Mouse (Mus musculus) stomach, postnatal 0 days (tissue): ENCODE results near the gene Fam207a. TPM values are rescaled to one million over a fixed set of nuclear protein-coding genes. Genes with fewer than 3 reads are reported as not detected.

Source experiments
- ATAC-seq: fragments of 200-750 bp; cut with Nextera tagmentation; 2 replicates; pipeline ENCODE4 v1.8.0; 2017; ENCODE audit not compliant: low FRiP score, low TSS enrichment
- DNase-seq: peaks from one replicate; pipeline ENCODE4 v3.0.0-alpha.2; 2016; ENCODE audit warnings: low spot score
- H3K27ac ChIP-seq: fragments of 300-500 bp; sonication (generic); replicated peaks from 2 replicates; pipeline ENCODE4 v1.5.1; 2014; ENCODE audit warnings: mild to moderate bottlenecking, control low read depth
- H3K27me3 ChIP-seq: fragments of 300-500 bp; sonication (generic); 2 replicates; pipeline ENCODE4 v1.6.1; 2014; ENCODE audit warnings: low read length; ENCODE audit not compliant: control insufficient read depth, insufficient read depth
- H3K36me3 ChIP-seq: fragments of 300-500 bp; sonication (generic); 2 replicates; pipeline ENCODE4 v1.6.1; 2014; ENCODE audit warnings: low read length, mixed read lengths; ENCODE audit not compliant: control insufficient read depth, insufficient read depth
- H3K4me1 ChIP-seq: fragments of 300-500 bp; sonication (generic); replicated peaks from 2 replicates; pipeline ENCODE4 v1.6.1; 2014; ENCODE audit warnings: antibody characterized with exemption; ENCODE audit not compliant: control insufficient read depth, insufficient read depth
- H3K4me2 ChIP-seq: fragments of 300-500 bp; sonication (generic); replicated peaks from 2 replicates; pipeline ENCODE4 v1.6.1; 2014; ENCODE audit warnings: low read depth, mild to moderate bottlenecking, control low read depth, moderate library complexity
- H3K4me3 ChIP-seq: fragments of 300-500 bp; sonication (generic); 2 replicates; pipeline ENCODE4 v1.5.1; 2014; ENCODE audit warnings: low read depth, low read length, control low read depth
- H3K9ac ChIP-seq: fragments of 300-500 bp; sonication (generic); 2 replicates; pipeline ENCODE4 v1.6.1; 2014; ENCODE audit warnings: mild to moderate bottlenecking, low read length, control low read depth, mixed read lengths
- H3K9me3 ChIP-seq: fragments of 300-500 bp; sonication (generic); 2 replicates; pipeline ENCODE4 v1.6.1; 2016; ENCODE audit warnings: low read length; ENCODE audit not compliant: control insufficient read depth
- CTCF ChIP-seq: IDR thresholded peaks from 2 replicates; pipeline ENCODE4 v1.5.1; 2016; ENCODE audit warnings: antibody characterized with exemption, low read depth, mild to moderate bottlenecking, moderate library complexity
- EP300 ChIP-seq: optimal IDR thresholded peaks from 2 replicates; pipeline ENCODE3; 2016; ENCODE audit warnings: antibody characterized with exemption
- WGBS: fragments of 180-500 bp; shearing (Covaris S2); extraction: QIAGEN DNeasy Blood & Tissue Kit; methylation state at CpG from one replicate; pipeline ENCODE4 v1.1.7; 2014; 5-methylcytosine and 5-hydroxymethylcytosine counted together
- polyA plus RNA-seq: library from polyadenylated mRNA; unstranded; fragments of >200 nt; fragmentation: Nextera tagmentation; extraction: Ambion mirVana; gene quantifications from 2 replicates; pipeline ENCODE4 v1.2.1, GENCODE M21; 2015

Fam207a gene
- polyA plus RNA-seq, result 25.2 and 28.8 TPM in 2 replicates

DNA sequence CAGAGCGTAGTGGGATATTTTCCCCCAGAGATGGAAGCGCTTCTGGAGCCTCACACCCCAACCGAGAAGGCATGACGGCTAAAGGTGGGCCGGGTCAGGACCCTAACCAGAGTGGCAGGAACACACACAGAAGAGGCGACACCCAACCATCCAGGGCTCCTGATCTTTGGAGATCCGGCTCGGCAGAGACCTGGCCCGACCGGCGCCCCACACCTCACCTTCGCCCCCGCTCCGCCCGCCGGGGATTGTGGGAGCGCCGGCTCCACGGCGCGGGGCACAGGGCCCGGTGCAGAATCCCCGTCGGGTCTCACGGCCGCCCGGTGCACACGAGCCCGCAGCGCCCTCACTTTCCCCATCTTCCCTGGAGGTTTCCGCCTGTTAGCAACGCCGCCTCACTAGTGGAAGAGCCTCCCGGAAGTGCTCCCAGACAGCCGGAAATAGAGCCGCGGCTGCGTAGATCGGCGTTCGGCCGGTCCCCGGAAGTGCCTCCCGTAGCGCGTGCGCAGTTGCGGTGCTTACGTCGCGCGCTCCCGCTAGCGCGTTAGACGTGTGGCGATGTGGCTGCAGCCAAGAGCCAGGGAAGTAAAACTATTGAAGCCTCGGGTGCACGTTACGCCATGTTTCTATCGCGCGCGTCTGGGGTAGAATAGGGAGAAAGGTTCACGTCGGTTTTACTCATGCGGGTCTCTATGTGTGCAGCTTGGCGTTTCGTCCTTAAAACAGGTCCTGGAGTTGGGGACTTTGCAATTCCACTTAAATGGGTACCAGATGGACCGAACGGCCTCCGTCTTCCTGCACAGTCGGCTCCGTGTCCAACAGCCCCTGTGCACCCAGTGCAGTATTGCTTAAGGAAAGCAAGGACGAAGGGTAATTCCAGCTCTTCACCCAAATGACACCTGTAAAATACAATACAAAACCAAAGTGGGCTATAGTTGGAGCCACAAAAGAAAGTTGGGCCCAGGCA, at the start of gene Fam207a:
Gene Fam207a (minus strand): TSS at position 401 of the 964 bp plus-strand sequence.
- peak within 1 kb of the TSS; percentile 88 for H3K27ac ChIP-seq
- no peaks in the 10 kb centered on the region for H3K4me1 ChIP-seq
- H3K27me3 ChIP-seq, result no peaks in the 10 kb centered on the region
- H3K9ac ChIP-seq, result peak within 1 kb of the TSS; percentile 87
- H3K36me3 ChIP-seq, result peaks cover 4% of the 10 kb centered on the region; the same call in 1 of the 2 replicates
- DNase-seq (peak; percentile 94), ATAC-seq (peak; percentile 92)
- peak within 1 kb of the TSS; percentile 86 for H3K4me3 ChIP-seq
- under 1% methylated on average over 75 of the region's 75 CpGs for WGBS
- TF ChIP-seq CTCF (no peak; the same call in 1 of the 2 replicates), EP300 (no peak)
- H3K4me2 ChIP-seq, result peak within 1 kb of the TSS; percentile 89
- no peaks in the 10 kb centered on the region for H3K9me3 ChIP-seq

- TF ChIP-seq CTCF, result no peak
- TF ChIP-seq EP300, result no peak
- no peak overlapping the region for H3K27ac ChIP-seq
These were observed 49.4 kb upstream of the Fam207a start for GRCm38 (mm10) chr10:77565005-77565404.

DNA sequence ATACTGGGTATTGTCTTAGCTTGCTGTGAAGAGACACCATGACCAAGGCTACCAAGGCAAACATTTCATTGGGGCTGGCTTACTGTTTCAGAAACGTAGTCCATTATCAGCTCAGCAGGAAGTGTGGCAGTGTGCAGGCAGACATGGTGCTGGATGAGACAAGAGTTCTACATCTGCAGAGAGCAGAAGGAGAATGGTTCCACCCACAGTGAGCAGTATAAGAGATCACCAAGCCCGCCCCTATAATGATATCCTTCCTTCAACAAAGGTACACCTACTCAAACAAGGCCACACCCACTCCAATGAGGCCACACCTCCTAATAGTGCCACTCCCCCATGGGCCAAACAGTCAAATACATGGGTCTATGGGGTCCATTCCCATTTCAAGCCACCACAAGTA, 45.9 kb upstream of the Fam207a start:
- Histone ChIP-seq H3K4me2 (no peak overlapping the region), H3K4me3 (no peak overlapping the region), H3K9ac (no peak overlapping the region), H3K4me1 (no peaks in the 10 kb centered on the region), H3K27ac (no peak overlapping the region), H3K27me3 (no peaks in the 10 kb centered on the region), H3K9me3 (no peaks in the 10 kb centered on the region), H3K36me3 (no peaks in the 10 kb centered on the region)
- 55% methylated on average over 2 of the region's 2 CpGs for WGBS
- ATAC-seq (no peak; the same call in 1 of the 2 replicates), DNase-seq (no peak)
- TF ChIP-seq CTCF (no peak), EP300 (no peak)

More at GRCm38 (mm10) chr10:77565005-77565404, 49.4 kb upstream of the Fam207a start:
- no peaks in the 10 kb centered on the region for H3K36me3 ChIP-seq
- no peaks in the 10 kb centered on the region for H3K9me3 ChIP-seq
- H3K4me2 ChIP-seq, result no peak overlapping the region
- 58% methylated on average over 8 of the region's 8 CpGs for whole genome bisulfite sequencing
- H3K4me1 ChIP-seq, result no peaks in the 10 kb centered on the region; the same call in 1 of the 2 replicates
- no peak for DNase-seq
- no peak overlapping the region for H3K9ac ChIP-seq
- no peaks in the 10 kb centered on the region for H3K27me3 ChIP-seq
- H3K4me3 ChIP-seq, result no peak overlapping the region
- no peak for ATAC-seq

DNA sequence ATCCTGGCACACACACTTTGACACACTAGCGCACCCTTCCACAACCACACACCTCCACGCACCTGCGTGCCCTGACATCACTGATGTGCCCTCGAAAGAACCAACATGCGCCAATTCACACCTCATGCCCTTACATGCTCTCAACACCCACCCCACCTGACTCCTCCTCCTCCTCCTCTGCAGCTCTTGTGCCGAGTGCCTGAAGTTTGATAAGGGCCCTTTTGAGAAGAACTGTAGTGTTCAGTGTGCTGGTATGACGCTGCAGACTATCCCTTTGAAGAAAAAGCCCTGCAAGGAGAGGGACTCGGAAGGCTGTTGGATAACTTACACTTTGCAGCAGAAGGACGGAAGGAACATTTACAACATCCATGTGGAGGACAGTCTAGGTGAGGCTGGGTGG, 45.2 kb upstream of the Fam207a start:
- no peak overlapping the region for H3K4me2 ChIP-seq
- H3K4me3 ChIP-seq, result no peak overlapping the region
- H3K27me3 ChIP-seq, result no peaks in the 10 kb centered on the region
- no peaks in the 10 kb centered on the region for H3K4me1 ChIP-seq
- no peaks in the 10 kb centered on the region for H3K9me3 ChIP-seq
- H3K36me3 ChIP-seq, result no peaks in the 10 kb centered on the region
- no peak for TF ChIP-seq CTCF
- TF ChIP-seq EP300, result no peak
- WGBS, result 74% methylated on average over 9 of the region's 9 CpGs
- no peak for DNase-seq
- ATAC-seq, result no peak
- no peak overlapping the region for H3K9ac ChIP-seq
- H3K27ac ChIP-seq, result no peak overlapping the region

DNA sequence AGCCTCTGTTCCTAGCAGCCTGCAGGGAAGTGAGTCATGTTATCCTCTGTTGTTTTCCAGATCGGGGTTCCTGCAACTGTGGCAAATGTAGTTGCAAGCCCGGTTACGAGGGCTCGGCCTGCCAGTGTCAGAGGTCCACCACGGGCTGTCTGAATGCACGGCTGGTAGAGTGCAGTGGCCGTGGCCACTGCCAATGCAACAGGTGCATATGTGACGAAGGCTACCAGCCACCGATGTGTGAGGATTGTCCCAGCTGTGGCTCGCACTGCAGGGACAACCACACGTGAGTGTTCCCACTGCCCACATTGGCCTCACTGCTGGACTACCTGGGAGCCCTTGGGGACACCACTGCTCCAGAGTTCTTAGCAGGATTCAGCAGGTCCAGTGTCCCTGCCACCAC, 44.5 kb upstream of the Fam207a start:
- Histone ChIP-seq H3K27ac (no peak overlapping the region), H3K4me1 (no peaks in the 10 kb centered on the region), H3K9me3 (no peaks in the 10 kb centered on the region), H3K36me3 (no peaks in the 10 kb centered on the region), H3K4me2 (no peak overlapping the region), H3K4me3 (no peak overlapping the region), H3K27me3 (no peaks in the 10 kb centered on the region), H3K9ac (no peak overlapping the region)
- TF ChIP-seq CTCF, result no peak
- no peak for TF ChIP-seq EP300
- ATAC-seq (no peak), DNase-seq (no peak)
- WGBS, result 83% methylated on average over 11 of the region's 11 CpGs

- DNase-seq (no peak), ATAC-seq (no peak)
- H3K9me3 ChIP-seq, result no peaks in the 10 kb centered on the region
- H3K27ac ChIP-seq, result no peak overlapping the region
- no peaks in the 10 kb centered on the region for H3K36me3 ChIP-seq
- no peak overlapping the region for H3K9ac ChIP-seq
- no peak for TF ChIP-seq EP300
- peak; percentile 63 for TF ChIP-seq CTCF
- WGBS, result 72% methylated on average over 4 of the region's 4 CpGs
- H3K4me2 ChIP-seq, result no peak overlapping the region
- no peaks in the 10 kb centered on the region for H3K4me1 ChIP-seq
- H3K27me3 ChIP-seq, result no peaks in the 10 kb centered on the region
- H3K4me3 ChIP-seq, result no peak overlapping the region
These were observed 42.1 kb upstream of the Fam207a start for GRCm38 (mm10) chr10:77557641-77558040.
